Mouse (Mus musculus) yolk sac, embryonic 10.5 days (tissue): ENCODE results near the gene Maml3.

Source experiments
- DNase-seq: peaks from one replicate; pipeline ENCODE4 v3.0.0-alpha.2; 2017; ENCODE audit warnings: low spot score

Maml3 gene

GRCm38 (mm10) chr3:51825530-51825929 is 279.3 kb downstream of the Maml3 start:
- no peak for DNase-seq

GRCm38 (mm10) chr3:51824506-51824905 is 280.4 kb downstream of the Maml3 start:
- DNase-seq: no peak

GRCm38 (mm10) chr3:51821551-51821950 is 283.3 kb downstream of the Maml3 start:
- DNase-seq: no peak

- DNase-seq: no peak
These were observed 285.8 kb downstream of the Maml3 start for GRCm38 (mm10) chr3:51819109-51819508.

- no peak for DNase-seq
These were observed 287.0 kb downstream of the Maml3 start for GRCm38 (mm10) chr3:51817919-51818318.

- DNase-seq: no peak
These were observed 287.5 kb downstream of the Maml3 start for GRCm38 (mm10) chr3:51817329-51817728.

- no peak for DNase-seq
These were observed 288.2 kb downstream of the Maml3 start for GRCm38 (mm10) chr3:51816517-51817285.

- DNase-seq: no peak
These were observed 290.8 kb downstream of the Maml3 start for GRCm38 (mm10) chr3:51814073-51814472.

GRCm38 (mm10) chr3:51813186-51813585 is 291.7 kb downstream of the Maml3 start:
- DNase-seq: no peak

- peak; percentile 70 for DNase-seq
These were observed 294.1 kb downstream of the Maml3 start for GRCm38 (mm10) chr3:51810731-51811130.

GRCm38 (mm10) chr3:51809822-51810221 is 295.1 kb downstream of the Maml3 start:
- no peak for DNase-seq

GRCm38 (mm10) chr3:51807981-51808870 is 296.6 kb downstream of the Maml3 start:
- no peak for DNase-seq

GRCm38 (mm10) chr3:51805488-51806318 is 299.2 kb downstream of the Maml3 start:
- DNase-seq: no peak

- DNase-seq: no peak
These were observed 301.0 kb downstream of the Maml3 start for GRCm38 (mm10) chr3:51803903-51804302.

GRCm38 (mm10) chr3:51799650-51800049 is 305.2 kb downstream of the Maml3 start:
- DNase-seq: no peak

GRCm38 (mm10) chr3:51796838-51797237 is 308.0 kb downstream of the Maml3 start:
- DNase-seq: no peak

- no peak for DNase-seq
These were observed 308.6 kb downstream of the Maml3 start for GRCm38 (mm10) chr3:51796219-51796828.

GRCm38 (mm10) chr3:51791542-51791941 is 313.3 kb downstream of the Maml3 start:
- DNase-seq: no peak

GRCm38 (mm10) chr3:51789389-51789904 is 315.4 kb downstream of the Maml3 start:
- no peak for DNase-seq

GRCm38 (mm10) chr3:51788591-51789339 is 316.1 kb downstream of the Maml3 start:
- peak; percentile 69 for DNase-seq

- DNase-seq: no peak
These were observed 316.9 kb downstream of the Maml3 start for GRCm38 (mm10) chr3:51787945-51788344.
